Mouse (Mus musculus): ENCODE measurements around the gene Adam15. TPM values are rescaled to one million over a fixed set of nuclear protein-coding genes. Genes with fewer than 3 reads are reported as not detected.
A peak's percentile ranks its signal among the peaks of the same experiment; 100 is the strongest.

The Adam15 gene
- polyA plus RNA-seq, 1 experiment from 2014 or later: 37.0 TPM

DNA sequence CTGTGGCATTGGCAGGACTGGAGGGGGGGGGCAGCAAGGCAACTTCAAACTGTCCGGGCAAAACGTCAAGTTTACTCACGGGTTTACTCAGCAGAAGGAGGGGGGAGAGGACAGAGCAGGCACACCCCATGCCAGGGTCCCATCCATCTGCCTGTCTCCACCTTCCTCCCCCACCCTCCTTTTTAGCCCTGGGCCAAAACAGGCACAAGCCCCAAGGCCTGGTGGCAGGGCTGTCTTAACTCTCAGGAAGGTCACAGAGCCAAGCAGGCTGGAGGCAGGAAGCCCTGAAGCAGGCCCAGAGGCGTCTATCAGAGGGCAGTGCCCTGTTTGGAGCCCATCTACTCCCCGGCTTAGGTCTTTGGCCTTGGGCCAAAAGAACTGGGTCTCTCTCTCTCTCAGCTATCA, 40.3 kb upstream of the Adam15 start:
- Histone ChIP-seq H3K4me2 (replicated peaks) (no peak overlapping the region), H3K9me3 (no peaks in the 10 kb centered on the region), H3K4me1 (peaks cover 51% of the 10 kb centered on the region), H3K27ac (replicated peaks) (no peak overlapping the region), H3K27me3 (peaks cover 40% of the 10 kb centered on the region), H3K4me3 (no peak overlapping the region), H3K36me3 (no peaks in the 10 kb centered on the region), H3K9ac (replicated peaks) (no peak overlapping the region)
- ATAC-seq (ENCODE audit: low FRiP score, low read depth): no peak
- 68% methylated on average over 3 of the region's 5 CpGs for WGBS

DNA sequence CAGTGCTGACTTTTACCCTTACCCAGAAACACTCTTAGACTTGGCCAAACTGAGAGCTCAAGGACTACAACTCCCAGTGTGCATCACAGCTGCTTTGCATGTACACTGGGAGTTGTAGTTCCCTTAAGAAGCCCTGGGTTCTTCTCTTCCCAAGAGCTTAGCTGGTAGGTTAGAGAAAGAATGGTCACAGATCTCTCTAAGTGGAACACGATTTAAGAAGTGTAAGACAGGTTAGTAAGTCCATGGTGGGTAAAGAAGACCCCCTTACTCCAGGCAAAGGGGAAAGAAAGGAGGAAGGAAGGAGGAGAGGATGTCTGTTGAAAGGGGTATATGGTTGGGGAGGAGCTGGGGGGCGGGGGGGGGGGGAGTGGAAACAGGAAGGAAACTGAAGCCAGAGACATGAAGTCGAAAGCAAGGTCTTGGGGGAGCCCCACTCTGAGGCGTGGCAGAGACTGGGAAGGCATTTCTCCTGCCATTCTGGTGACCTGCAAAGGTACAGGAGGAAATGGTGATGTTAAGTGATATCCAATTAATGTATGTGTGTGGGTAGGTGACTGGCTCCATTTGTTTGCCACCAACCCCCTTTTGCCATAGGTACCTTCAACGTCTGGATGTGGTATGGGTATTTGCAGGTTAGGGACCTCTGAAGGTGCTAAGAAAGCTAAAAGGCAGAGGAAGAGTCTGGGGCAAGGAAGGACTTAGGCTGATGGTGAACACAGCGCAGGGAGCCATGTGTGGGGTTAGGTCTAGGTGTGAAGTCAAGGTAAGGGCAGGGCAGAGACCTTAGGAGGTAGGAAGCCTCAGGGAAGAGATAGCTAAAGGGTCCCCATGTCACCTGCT, 39.3 kb upstream of the Adam15 start:
- no peak for ATAC-seq (ENCODE audit: low FRiP score, low read depth)
- Histone ChIP-seq H3K9ac (replicated peaks) (no peak overlapping the region), H3K36me3 (no peaks in the 10 kb centered on the region), H3K4me3 (no peak overlapping the region), H3K9me3 (no peaks in the 10 kb centered on the region), H3K27ac (replicated peaks) (no peak overlapping the region), H3K4me2 (replicated peaks) (no peak overlapping the region), H3K4me1 (peaks cover 51% of the 10 kb centered on the region), H3K27me3 (peaks cover 40% of the 10 kb centered on the region)
- WGBS: 75% methylated on average over 5 of the region's 6 CpGs

DNA sequence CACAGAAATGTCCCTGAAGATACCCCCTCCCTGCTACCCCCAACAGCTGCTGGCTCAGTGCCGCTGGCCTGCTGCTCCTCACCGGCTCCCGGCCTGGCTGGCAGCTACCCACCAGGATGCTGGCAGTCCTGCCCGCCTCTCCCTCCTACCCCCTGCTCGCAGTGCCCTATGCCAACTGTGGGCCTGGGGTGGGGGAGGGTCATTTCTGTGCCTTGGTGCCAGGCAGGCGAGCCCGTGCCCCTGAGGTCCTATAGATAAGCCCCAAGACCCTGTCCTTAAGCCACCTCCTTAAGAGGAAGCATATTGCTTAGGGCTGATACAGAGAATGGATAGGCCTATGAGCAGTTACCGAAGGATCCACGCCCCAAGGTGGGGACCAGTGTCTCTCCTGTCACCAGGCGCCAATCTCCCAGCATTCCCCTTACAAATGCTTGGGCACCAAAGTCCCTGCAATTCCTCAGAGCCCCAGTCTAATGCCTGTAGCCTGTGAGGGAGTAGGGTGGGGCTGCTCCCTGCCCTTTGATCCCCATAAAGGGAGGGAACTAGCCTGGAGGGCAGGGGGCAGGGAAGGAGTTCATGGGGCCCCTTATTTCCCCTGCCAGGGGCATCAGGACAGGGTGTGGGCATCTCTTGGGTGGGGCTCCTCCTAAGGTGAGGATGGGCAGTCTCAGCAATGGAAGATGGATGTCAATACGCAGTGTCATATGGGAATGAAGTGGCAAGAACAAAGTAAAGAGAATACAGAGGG, 38.5 kb upstream of the Adam15 start:
- Histone ChIP-seq H3K27me3 (peaks cover 40% of the 10 kb centered on the region), H3K9me3 (no peaks in the 10 kb centered on the region), H3K36me3 (no peaks in the 10 kb centered on the region), H3K4me1 (peaks cover 46% of the 10 kb centered on the region), H3K27ac (replicated peaks) (no peak overlapping the region), H3K4me3 (no peak overlapping the region), H3K4me2 (replicated peaks) (no peak overlapping the region), H3K9ac (replicated peaks) (no peak overlapping the region)
- no peak for ATAC-seq (ENCODE audit: low FRiP score, low read depth)
- WGBS: 81% methylated on average over 11 of the region's 11 CpGs

DNA sequence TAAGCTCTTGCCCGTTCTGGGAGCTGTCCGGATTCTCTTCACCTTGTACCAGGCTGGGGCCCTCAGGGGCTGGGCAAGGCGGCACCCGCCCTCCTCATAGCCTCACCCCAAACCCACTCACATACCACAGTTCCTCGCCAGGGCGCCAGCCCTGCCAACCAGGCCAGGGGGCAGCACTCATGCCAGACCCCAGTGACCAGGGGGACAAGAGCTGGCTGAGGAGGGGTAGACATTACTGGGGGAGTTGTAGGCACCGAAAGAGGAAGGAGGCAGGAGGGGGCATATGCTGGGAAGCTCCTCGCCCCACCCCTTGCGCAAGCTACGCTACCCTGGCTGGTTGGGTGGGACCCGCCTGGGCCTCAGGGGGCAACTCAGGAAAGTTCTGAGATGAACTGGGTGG, 37.8 kb upstream of the Adam15 start:
- no peak overlapping the region for H3K27ac ChIP-seq (replicated peaks)
- H3K36me3 ChIP-seq: no peaks in the 10 kb centered on the region
- no peaks in the 10 kb centered on the region for H3K9me3 ChIP-seq
- no peak overlapping the region for H3K4me2 ChIP-seq (replicated peaks)
- H3K4me1 ChIP-seq: peaks cover 39% of the 10 kb centered on the region
- ATAC-seq (ENCODE audit: low FRiP score, low read depth): no peak
- WGBS: 83% methylated on average over 11 of the region's 11 CpGs
- H3K4me3 ChIP-seq: no peak overlapping the region
- H3K9ac ChIP-seq (replicated peaks): no peak overlapping the region; the same call in 1 of the 2 replicates
- peaks cover 34% of the 10 kb centered on the region for H3K27me3 ChIP-seq

DNA sequence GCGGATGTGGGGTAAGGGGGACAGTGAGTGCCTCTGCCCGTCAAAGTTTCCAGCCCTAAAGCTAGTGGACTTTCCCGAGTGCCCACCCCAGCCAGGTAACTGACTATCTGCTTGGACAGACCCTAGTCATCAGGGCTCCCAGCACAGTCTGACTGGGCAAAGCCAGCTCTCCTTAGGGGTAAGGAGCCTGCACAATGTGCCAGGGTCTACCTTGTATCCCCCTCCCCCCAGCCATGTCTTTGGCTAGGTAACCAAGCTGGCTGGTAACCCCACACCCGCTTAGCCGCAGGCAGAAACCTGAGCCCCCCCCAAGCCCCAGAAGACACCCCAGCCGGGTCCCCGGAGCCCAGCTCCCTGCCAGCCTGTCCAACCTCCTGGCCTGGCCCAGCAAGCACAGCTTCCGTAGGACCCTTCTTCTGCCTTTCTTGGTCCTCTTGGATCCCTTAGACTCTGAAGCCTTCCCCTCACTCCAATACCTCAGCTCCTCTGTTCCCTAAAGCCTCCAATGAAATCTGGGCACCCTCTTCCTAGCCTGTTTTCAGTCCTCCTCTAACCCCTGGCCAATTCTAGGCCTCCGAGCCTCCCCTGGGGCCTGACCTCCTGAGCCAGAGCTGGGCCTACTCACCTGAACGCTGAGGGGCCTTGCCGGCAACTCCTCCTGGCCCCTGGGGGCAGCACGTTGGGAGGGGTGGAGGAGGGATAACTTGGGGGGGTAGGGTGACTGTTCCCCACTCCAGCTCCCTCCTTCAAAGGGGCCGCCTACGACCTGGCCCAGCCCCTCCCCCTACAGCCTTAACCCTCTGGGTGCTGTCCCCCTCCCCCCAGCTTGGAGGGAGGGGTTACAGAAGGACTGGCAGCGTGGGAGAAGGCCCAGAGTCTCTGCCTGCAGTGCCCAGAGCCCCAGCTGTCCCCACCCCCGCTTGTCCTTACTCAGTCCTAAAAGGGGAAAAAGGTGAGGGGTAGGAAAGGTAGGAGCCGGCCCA, 36.9 kb upstream of the Adam15 start:
- ATAC-seq (ENCODE audit: low FRiP score, low read depth): no peak
- Histone ChIP-seq H3K9me3 (no peaks in the 10 kb centered on the region), H3K36me3 (no peaks in the 10 kb centered on the region), H3K4me3 (no peak overlapping the region), H3K27ac (replicated peaks) (no peak overlapping the region), H3K9ac (replicated peaks) (no peak overlapping the region), H3K4me1 (peaks cover 30% of the 10 kb centered on the region), H3K27me3 (peaks cover 25% of the 10 kb centered on the region), H3K4me2 (replicated peaks) (no peak overlapping the region)
- 51% methylated on average over 17 of the region's 17 CpGs for WGBS

DNA sequence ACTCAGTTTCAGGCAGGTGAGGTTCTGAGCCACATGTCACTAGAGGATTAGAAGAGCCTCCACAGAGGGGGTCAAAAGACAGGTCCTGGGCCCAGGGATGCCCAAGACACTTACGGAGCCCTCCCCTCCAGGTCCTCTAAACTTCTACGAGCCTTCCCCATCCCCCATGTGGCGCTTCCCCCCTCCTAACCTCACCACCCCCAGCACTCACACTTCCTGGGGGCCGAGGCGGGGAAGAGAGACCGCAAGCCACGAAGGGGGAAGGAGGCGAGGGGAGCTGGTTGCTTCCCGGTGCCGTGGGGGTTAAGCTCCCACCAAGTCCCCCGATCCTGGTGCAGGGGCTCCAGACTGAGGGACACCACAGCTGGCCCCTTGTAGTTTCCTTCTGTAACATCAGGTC, 35.7 kb upstream of the Adam15 start:
- Histone ChIP-seq H3K4me3 (no peak overlapping the region), H3K9me3 (no peaks in the 10 kb centered on the region), H3K4me2 (replicated peaks) (no peak overlapping the region), H3K36me3 (no peaks in the 10 kb centered on the region), H3K4me1 (peaks cover 17% of the 10 kb centered on the region), H3K9ac (replicated peaks) (no peak overlapping the region), H3K27ac (replicated peaks) (no peak overlapping the region), H3K27me3 (peaks cover 14% of the 10 kb centered on the region)
- ATAC-seq (ENCODE audit: low FRiP score, low read depth): no peak
- WGBS: 36% methylated on average over 11 of the region's 11 CpGs

DNA sequence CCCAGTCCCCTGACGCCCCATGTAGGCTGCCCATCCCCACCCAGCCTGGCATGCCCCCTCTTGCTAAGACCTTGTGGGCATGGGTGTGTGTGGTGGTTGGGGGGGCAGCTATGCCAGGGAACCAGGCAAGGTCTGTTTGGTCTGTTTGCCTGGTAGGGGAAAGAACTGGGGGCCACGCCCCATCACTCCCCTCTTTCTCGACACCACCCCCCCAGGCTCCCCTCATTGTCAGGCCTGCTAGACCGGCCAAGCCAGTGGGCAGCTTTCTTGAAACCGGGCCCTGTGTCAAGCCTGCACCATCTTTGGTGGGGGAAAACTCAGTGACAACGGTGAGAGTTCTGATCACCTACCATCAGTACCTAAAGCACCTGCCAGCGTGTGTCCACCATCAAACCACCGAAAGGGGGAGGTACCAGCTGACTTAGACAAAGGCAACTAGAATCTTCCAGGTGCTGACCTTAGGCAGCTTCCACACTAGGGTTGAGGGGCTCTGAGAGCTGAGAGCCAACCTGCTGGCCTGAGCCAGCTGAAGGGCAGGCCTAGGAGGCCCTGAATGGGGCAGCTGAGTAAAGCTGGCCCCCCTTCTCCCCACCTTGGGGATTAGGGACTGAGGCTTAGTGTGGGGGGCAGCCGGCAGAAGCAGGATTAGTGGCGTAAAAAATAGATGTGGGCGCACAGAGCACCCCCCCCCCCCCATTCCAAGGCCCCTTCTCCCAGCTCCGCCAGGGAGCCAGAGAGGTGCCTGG, 34.7 kb upstream of the Adam15 start:
- Histone ChIP-seq H3K9me3 (no peaks in the 10 kb centered on the region), H3K9ac (replicated peaks) (no peak overlapping the region), H3K4me3 (no peak overlapping the region), H3K27me3 (peaks cover 11% of the 10 kb centered on the region), H3K27ac (replicated peaks) (no peak overlapping the region; the same call in 1 of the 2 replicates), H3K4me1 (peaks cover 12% of the 10 kb centered on the region; the same call in 1 of the 2 replicates), H3K4me2 (replicated peaks) (no peak overlapping the region), H3K36me3 (no peaks in the 10 kb centered on the region)
- ATAC-seq (ENCODE audit: low FRiP score, low read depth): 0 out of 2 replicates have a peak, but pooled peaks have one; percentile 39
- 47% methylated on average over 12 of the region's 12 CpGs for WGBS

DNA sequence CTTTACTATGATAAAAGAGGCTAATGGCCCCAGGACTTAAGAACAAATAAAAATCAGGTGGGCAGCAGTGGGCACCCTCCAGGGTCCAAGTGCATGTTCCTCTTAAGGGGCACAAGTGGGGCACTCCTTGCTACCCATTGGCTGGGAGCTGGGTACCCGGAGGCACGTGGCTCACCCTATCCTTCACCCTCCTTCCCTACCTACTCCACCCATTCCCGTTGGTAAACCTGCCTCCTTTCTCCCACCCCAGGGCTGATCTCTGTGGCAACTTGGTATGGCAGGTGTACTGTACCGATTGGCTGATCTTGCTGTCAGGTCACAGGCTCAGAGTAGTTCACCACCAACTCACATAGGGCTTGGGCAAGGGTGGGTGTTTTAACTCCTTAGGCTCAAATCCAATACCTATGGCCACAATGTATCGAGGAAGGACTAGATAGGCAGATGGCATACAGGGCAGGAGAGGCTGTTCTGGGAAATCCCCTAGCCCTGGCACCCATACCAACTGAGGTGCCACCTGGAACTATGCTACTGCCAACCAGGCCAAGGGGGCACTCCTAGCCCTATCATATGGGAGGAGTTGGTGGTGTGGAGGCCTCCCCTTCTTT, 34.0 kb upstream of the Adam15 start:
- Histone ChIP-seq H3K27me3 (peaks cover 11% of the 10 kb centered on the region), H3K4me1 (peaks cover 16% of the 10 kb centered on the region), H3K9me3 (no peaks in the 10 kb centered on the region), H3K27ac (replicated peaks) (no peak overlapping the region), H3K4me2 (replicated peaks) (no peak overlapping the region), H3K36me3 (no peaks in the 10 kb centered on the region), H3K9ac (replicated peaks) (no peak overlapping the region), H3K4me3 (no peak overlapping the region)
- no peak for ATAC-seq (ENCODE audit: low FRiP score, low read depth)
- WGBS: 91% methylated on average over 5 of the region's 5 CpGs

DNA sequence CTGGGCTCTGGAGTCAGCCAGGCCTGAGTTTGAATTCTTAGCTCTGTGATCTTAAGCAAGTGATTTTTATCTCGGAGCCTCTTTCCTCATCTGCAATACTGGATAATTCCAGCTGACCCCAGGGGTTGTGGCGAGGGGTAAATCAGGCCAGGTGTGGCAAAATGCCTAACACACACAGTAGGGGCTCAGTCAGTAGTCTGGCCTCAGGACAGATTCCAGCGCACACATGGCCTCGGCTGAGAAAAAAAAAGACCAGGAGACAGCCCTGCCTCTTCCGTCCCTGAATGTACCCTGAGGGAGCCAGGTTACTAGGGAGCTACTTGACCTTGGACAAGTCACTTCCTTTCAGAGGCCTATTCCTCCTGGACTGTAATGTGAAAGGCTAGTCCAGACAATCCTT, 33.2 kb upstream of the Adam15 start:
- no peak overlapping the region for H3K4me3 ChIP-seq
- ATAC-seq (ENCODE audit: low FRiP score, low read depth): no peak

DNA sequence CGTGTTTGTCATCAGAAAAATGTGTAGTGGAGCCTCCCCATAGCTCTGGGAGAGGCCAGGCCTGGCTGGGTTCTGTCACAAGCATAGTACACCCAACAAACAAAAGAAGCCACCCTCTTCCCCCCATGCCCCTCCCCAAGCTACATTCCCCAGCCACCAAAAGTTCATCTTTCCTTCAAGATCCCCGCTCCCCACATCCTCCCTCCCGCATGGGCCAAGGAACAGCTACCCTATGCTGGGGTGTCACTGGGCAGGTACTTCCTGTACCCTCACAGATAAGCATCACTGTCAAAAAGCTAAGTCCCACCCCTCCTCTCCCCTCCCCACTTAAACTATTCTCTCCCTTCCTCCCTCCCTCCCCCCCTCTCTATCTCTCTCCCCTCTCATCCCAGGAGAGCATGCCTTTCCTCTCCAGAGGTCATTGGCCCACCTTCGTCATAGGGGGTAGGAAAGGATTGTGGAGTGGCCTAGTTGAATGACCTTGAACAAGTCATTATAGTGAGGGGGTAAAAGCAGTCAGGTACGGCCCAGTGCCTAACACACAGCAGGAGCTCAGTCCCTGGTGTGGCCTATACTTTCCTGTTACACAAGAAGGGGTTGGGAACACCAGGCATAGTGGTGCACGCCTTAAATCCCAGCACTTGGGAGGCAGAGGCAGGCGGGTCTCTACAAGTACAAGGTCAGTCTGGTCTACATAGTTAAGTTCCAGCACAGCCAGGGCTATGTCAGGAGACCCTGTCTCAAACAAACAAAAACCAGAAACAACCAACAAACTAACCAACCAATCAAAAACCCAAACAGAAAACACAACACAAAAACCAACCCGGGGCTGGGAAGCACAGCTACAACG, 32.5 kb upstream of the Adam15 start:
- H3K27me3 ChIP-seq: peaks cover 3% of the 10 kb centered on the region
- no peak for ATAC-seq (ENCODE audit: low FRiP score, low read depth)
- H3K4me2 ChIP-seq (replicated peaks): no peak overlapping the region
- H3K27ac ChIP-seq (replicated peaks): no peak overlapping the region
- H3K4me1 ChIP-seq: peaks cover 27% of the 10 kb centered on the region
- H3K36me3 ChIP-seq: no peaks in the 10 kb centered on the region
- no peak overlapping the region for H3K9ac ChIP-seq (replicated peaks)
- 88% methylated on average over 9 of the region's 9 CpGs for WGBS
- H3K4me3 ChIP-seq: no peak overlapping the region
- no peaks in the 10 kb centered on the region for H3K9me3 ChIP-seq

More for the DNA sequence above, 33.2 kb upstream of the Adam15 start:
- Histone ChIP-seq H3K36me3 (no peaks in the 10 kb centered on the region), H3K4me2 (replicated peaks) (no peak overlapping the region), H3K9me3 (no peaks in the 10 kb centered on the region), H3K27ac (replicated peaks) (no peak overlapping the region), H3K9ac (replicated peaks) (no peak overlapping the region), H3K27me3 (peaks cover 8% of the 10 kb centered on the region), H3K4me1 (peaks cover 24% of the 10 kb centered on the region)
- 84% methylated on average over 5 of the region's 5 CpGs for WGBS

Data from midbrain, embryonic 12.5 days (tissue).